Mouse (Mus musculus) left cerebral cortex, postnatal 4 days (tissue): Measurements from ENCODE around the gene Eef2k. TPM values are rescaled to one million over a fixed set of nuclear protein-coding genes. Genes with fewer than 3 reads are reported as not detected.
"Not testable (repeated sequence)": the region's sequence is repeated elsewhere in the genome, so short reads cannot be mapped to it uniquely, and the experiment has no call there.

Experiments used
- DNase-seq: peaks from one replicate; pipeline ENCODE4 v3.0.0-alpha.2; 2022
- intact Hi-C: fragments of 180-260 bp; cut with DNase I; formaldehyde crosslinking; loops from one replicate; pipeline ENCODE4 v1.15.1; 2025
- total RNA-seq, 2 experiments: library from RNA; stranded (reverse); gene quantifications; 2 replicates each; pipeline ENCODE4 v1.2.3; 2021

Gene Eef2k
- total RNA-seq, 2 experiments from 2014 or later: 74.3 to 74.6 TPM

- intact Hi-C loops: loop anchor here (10.0 kb wide), 1 partner anchor 244 kb away; the partner anchor contains the start of genes Mosmo and Pdzd9
- no peak for DNase-seq
These were observed 75.9 kb downstream of the Eef2k start for GRCm38 (mm10) chr7:120918526-120918962.

GRCm38 (mm10) chr7:120933110-120933509 is 90.5 kb downstream of the Eef2k start:
- no peak for DNase-seq
- intact Hi-C loops: no loop called here

- intact Hi-C loops: no loop called here
These were observed 91.1 kb downstream of the Eef2k start for GRCm38 (mm10) chr7:120933680-120934195.

GRCm38 (mm10) chr7:120934716-120935115 is 92.1 kb downstream of the Eef2k start:
- DNase-seq: no peak
- intact Hi-C loops: loop anchor here (5.0 kb wide), 1 partner anchor 128 kb away; no protein-coding TSS in a partner anchor

More at GRCm38 (mm10) chr7:120933680-120934195, 91.1 kb downstream of the Eef2k start:
- no peak for DNase-seq

GRCm38 (mm10) chr7:120936522-120936921 is 93.9 kb downstream of the Eef2k start:
- intact Hi-C loops: loop anchor here (5.0 kb wide), 1 partner anchor 126 kb away; no protein-coding TSS in a partner anchor
- no peak for DNase-seq

GRCm38 (mm10) chr7:120938206-120938605 is 95.6 kb downstream of the Eef2k start:
- DNase-seq: no peak
- intact Hi-C loops: loop anchor here (5.0 kb wide), 1 partner anchor 124 kb away; no protein-coding TSS in a partner anchor

GRCm38 (mm10) chr7:120940343-120940742 is 97.7 kb downstream of the Eef2k start:
- DNase-seq: no peak

GRCm38 (mm10) chr7:120941214-120941613 is 98.6 kb downstream of the Eef2k start:
- intact Hi-C loops: no loop called here
- DNase-seq: no peak

More at GRCm38 (mm10) chr7:120940343-120940742, 97.7 kb downstream of the Eef2k start:
- intact Hi-C loops: no loop called here

- intact Hi-C loops: no loop called here
- DNase-seq: no peak
These were observed 99.9 kb downstream of the Eef2k start for GRCm38 (mm10) chr7:120942506-120942905.

GRCm38 (mm10) chr7:120943936-120944509 is 101.4 kb downstream of the Eef2k start:
- DNase-seq: no peak
- intact Hi-C loops: no loop called here

- intact Hi-C loops, DNase-seq: not testable (repeated sequence)
These were observed 111.0 kb downstream of the Eef2k start for GRCm38 (mm10) chr7:120953591-120953990.

Other genes with a start within 250 kb of the Eef2k start
- gene Uqcrc2, start 207.7 kb upstream of the Eef2k start, total RNA-seq: 100 to 1,000 TPM; 187 to 198 TPM
- under 1 TPM in 1 of 2 experiments, not detected in 1; 0.26 TPM for gene Pdzd9, start 172.5 kb upstream of the Eef2k start, total RNA-seq
- 10 to 100 TPM; 46.2 to 50.0 TPM for gene Mosmo, start 165.2 kb upstream of the Eef2k start, total RNA-seq
- gene Vwa3a, start 103.5 kb upstream of the Eef2k start, total RNA-seq: 1 to 10 TPM; 5.4 to 8.2 TPM
- gene Gm5737, start 30.5 kb upstream of the Eef2k start, total RNA-seq: under 1 TPM; 0.28 to 0.40 TPM
- gene Polr3e, start 74.9 kb downstream of the Eef2k start, total RNA-seq: 10 to 100 TPM; 37.9 to 38.1 TPM
- 10 to 100 TPM in 1 of 2 experiments, 1 to 10 TPM in 1; 8.5 to 11.4 TPM for gene Cdr2, start 139.5 kb downstream of the Eef2k start, total RNA-seq
- gene Mfsd13b, start 139.7 kb downstream of the Eef2k start, total RNA-seq: not detected
- gene Mettl9, start 191.6 kb downstream of the Eef2k start, total RNA-seq: 100 to 1,000 TPM; 113 to 139 TPM
- gene Igsf6, start 231.7 kb downstream of the Eef2k start, total RNA-seq: under 1 TPM; 0.26 to 0.28 TPM
- under 1 TPM; 0.58 to 0.74 TPM for gene Otoa, start 238.8 kb downstream of the Eef2k start, total RNA-seq